Mouse (Mus musculus): ENCODE measurements around the gene Uchl3.

DNA sequence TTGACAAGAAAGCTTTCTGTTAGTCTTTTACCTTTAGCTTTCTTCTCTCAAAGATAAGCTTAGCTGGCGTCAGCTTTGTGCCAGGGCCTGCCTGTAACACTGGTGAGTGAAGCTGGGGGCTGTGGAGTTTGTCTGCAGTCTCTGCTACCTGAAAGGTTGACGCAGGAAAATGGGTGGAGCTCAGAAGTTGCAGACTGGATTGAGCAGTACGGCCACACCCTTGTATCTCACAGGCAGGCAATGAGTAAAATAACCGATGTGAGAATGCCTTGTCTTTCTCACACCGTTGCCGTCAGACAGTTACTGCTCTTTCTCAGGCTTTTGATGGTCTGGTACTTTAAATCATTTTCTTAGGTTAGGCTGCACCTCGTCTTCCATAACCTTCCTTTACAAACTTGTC lies 12.3 kb downstream of the Uchl3 start:
- TF ChIP-seq CTCF (IDR thresholded peaks at IDR 0.05; ENCODE audit: insufficient read depth, low read length) = no peak
- no peak for TF ChIP-seq POLR2A (IDR thresholded peaks at IDR 0.05; ENCODE audit: borderline replicate concordance, extremely low read depth, low read depth, low read length)

Measured in lung, adult 2 months (tissue).